Mouse (Mus musculus): ENCODE measurements around the gene B4galnt2. TPM values are rescaled to one million over a fixed set of nuclear protein-coding genes. Genes with fewer than 3 reads are reported as not detected.

The B4galnt2 gene
- polyA plus RNA-seq, 1 experiment from 2014 or later, result 1.4 TPM

GRCm38 (mm10) chr11:95836433-95836832, 78.3 kb downstream of the B4galnt2 start:
- peak overlapping the region; percentile 10; the same call in 1 of the 2 replicates for H3K27ac ChIP-seq
- no peak for ATAC-seq (replicated peaks; ENCODE audit: low FRiP score)
- no peak overlapping the region for H3K4me3 ChIP-seq (replicated peaks)
- 36% methylated on average over 6 of the region's 6 CpGs for WGBS
- H3K27me3 ChIP-seq, result peaks cover 68% of the 10 kb centered on the region
- no peak overlapping the region for H3K9ac ChIP-seq
- peaks cover 64% of the 10 kb centered on the region for H3K4me1 ChIP-seq
- H3K36me3 ChIP-seq, result no peaks in the 10 kb centered on the region
- H3K9me3 ChIP-seq (replicated peaks), result no peaks in the 10 kb centered on the region
- 0 out of 2 replicates have a peak overlapping the region, but pooled peaks have one; percentile 29 for H3K4me2 ChIP-seq

- no peak for ATAC-seq (replicated peaks; ENCODE audit: low FRiP score)
- no peaks in the 10 kb centered on the region for H3K9me3 ChIP-seq (replicated peaks)
- H3K36me3 ChIP-seq, result no peaks in the 10 kb centered on the region
- H3K4me2 ChIP-seq, result 0 out of 2 replicates have a peak overlapping the region, but pooled peaks have one; percentile 1
- peaks cover 70% of the 10 kb centered on the region for H3K4me1 ChIP-seq
- peak overlapping the region; percentile 10; the same call in 1 of the 2 replicates for H3K27ac ChIP-seq
- H3K9ac ChIP-seq, result no peak overlapping the region
- H3K4me3 ChIP-seq (replicated peaks), result no peak overlapping the region
- WGBS, result 32% methylated on average over 6 of the region's 6 CpGs
- peaks cover 70% of the 10 kb centered on the region for H3K27me3 ChIP-seq
These were observed 78.9 kb downstream of the B4galnt2 start for GRCm38 (mm10) chr11:95835832-95836231.

- H3K9me3 ChIP-seq (replicated peaks), result no peaks in the 10 kb centered on the region
- H3K27ac ChIP-seq, result 0 out of 2 replicates have a peak overlapping the region, but pooled peaks have one; percentile 10
- H3K4me2 ChIP-seq, result peak overlapping the region; percentile 42; the same call in 1 of the 2 replicates
- ATAC-seq (replicated peaks; ENCODE audit: low FRiP score), result no peak
- peaks cover 70% of the 10 kb centered on the region for H3K27me3 ChIP-seq
- peaks cover 78% of the 10 kb centered on the region for H3K4me1 ChIP-seq
- H3K9ac ChIP-seq, result no peak overlapping the region
- H3K4me3 ChIP-seq (replicated peaks), result no peak overlapping the region
- no peaks in the 10 kb centered on the region for H3K36me3 ChIP-seq
- WGBS, result 18% methylated on average over 15 of the region's 15 CpGs
These were observed 79.7 kb downstream of the B4galnt2 start for GRCm38 (mm10) chr11:95834742-95835710.

- Histone ChIP-seq H3K4me3 (replicated peaks) (peak overlapping the region; percentile 8; the same call in 1 of the 2 replicates), H3K27me3 (peaks cover 77% of the 10 kb centered on the region), H3K36me3 (no peaks in the 10 kb centered on the region), H3K4me2 (peak overlapping the region; percentile 42), H3K9ac (no peak overlapping the region), H3K9me3 (replicated peaks) (no peaks in the 10 kb centered on the region), H3K4me1 (peaks cover 72% of the 10 kb centered on the region), H3K27ac (no peak overlapping the region)
- ATAC-seq (replicated peaks; ENCODE audit: low FRiP score), result no peak; the same call in 1 of the 2 replicates
- WGBS, result 5% methylated on average over 22 of the region's 22 CpGs
These were observed 80.5 kb downstream of the B4galnt2 start for GRCm38 (mm10) chr11:95834143-95834667.

- H3K4me1 ChIP-seq, result peaks cover 69% of the 10 kb centered on the region
These were observed 81.0 kb downstream of the B4galnt2 start for GRCm38 (mm10) chr11:95833631-95834142.

GRCm38 (mm10) chr11:95833006-95833570, 81.6 kb downstream of the B4galnt2 start:
- H3K9ac ChIP-seq, result no peak overlapping the region
- no peak overlapping the region for H3K4me3 ChIP-seq (replicated peaks)
- no peak overlapping the region for H3K27ac ChIP-seq
- ATAC-seq (replicated peaks; ENCODE audit: low FRiP score), result no peak
- H3K27me3 ChIP-seq, result peaks cover 88% of the 10 kb centered on the region
- no peak overlapping the region for H3K4me2 ChIP-seq
- WGBS, result 28% methylated on average over 8 of the region's 8 CpGs
- H3K36me3 ChIP-seq, result no peaks in the 10 kb centered on the region
- peaks cover 68% of the 10 kb centered on the region for H3K4me1 ChIP-seq
- no peaks in the 10 kb centered on the region for H3K9me3 ChIP-seq (replicated peaks)

More at GRCm38 (mm10) chr11:95833631-95834142, 81.0 kb downstream of the B4galnt2 start:
- no peak for ATAC-seq (replicated peaks; ENCODE audit: low FRiP score)
- no peaks in the 10 kb centered on the region for H3K36me3 ChIP-seq
- 7% methylated on average over 18 of the region's 18 CpGs for WGBS
- H3K27ac ChIP-seq, result no peak overlapping the region
- peaks cover 82% of the 10 kb centered on the region for H3K27me3 ChIP-seq
- H3K9me3 ChIP-seq (replicated peaks), result no peaks in the 10 kb centered on the region
- H3K4me3 ChIP-seq (replicated peaks), result peak overlapping the region; percentile 8; the same call in 1 of the 2 replicates
- H3K9ac ChIP-seq, result no peak overlapping the region
- peak overlapping the region; percentile 42 for H3K4me2 ChIP-seq

- Histone ChIP-seq H3K4me3 (replicated peaks) (no peak overlapping the region), H3K27ac (no peak overlapping the region), H3K36me3 (no peaks in the 10 kb centered on the region), H3K27me3 (peaks cover 94% of the 10 kb centered on the region), H3K9ac (no peak overlapping the region), H3K4me2 (no peak overlapping the region), H3K9me3 (replicated peaks) (no peaks in the 10 kb centered on the region), H3K4me1 (peaks cover 61% of the 10 kb centered on the region)
- 36% methylated on average over 18 of the region's 18 CpGs for WGBS
- ATAC-seq (replicated peaks; ENCODE audit: low FRiP score), result no peak
These were observed 82.3 kb downstream of the B4galnt2 start for GRCm38 (mm10) chr11:95832129-95833005.

GRCm38 (mm10) chr11:95831641-95832040, 83.0 kb downstream of the B4galnt2 start:
- H3K27me3 ChIP-seq, result peaks cover 97% of the 10 kb centered on the region
- no peaks in the 10 kb centered on the region for H3K36me3 ChIP-seq
- ATAC-seq (replicated peaks; ENCODE audit: low FRiP score), result no peak
- H3K4me3 ChIP-seq (replicated peaks), result peak overlapping the region; percentile 33
- H3K27ac ChIP-seq, result no peak overlapping the region
- H3K9me3 ChIP-seq (replicated peaks), result no peaks in the 10 kb centered on the region
- no peak overlapping the region for H3K9ac ChIP-seq
- H3K4me1 ChIP-seq, result peaks cover 54% of the 10 kb centered on the region
- WGBS, result 5% methylated on average over 14 of the region's 15 CpGs
- peak overlapping the region; percentile 54 for H3K4me2 ChIP-seq

- Histone ChIP-seq H3K4me1 (peaks cover 50% of the 10 kb centered on the region), H3K9ac (0 out of 2 replicates have a peak overlapping the region, but pooled peaks have one; percentile 21), H3K4me2 (peak overlapping the region; percentile 54), H3K9me3 (replicated peaks) (no peaks in the 10 kb centered on the region), H3K4me3 (replicated peaks) (peak overlapping the region; percentile 33), H3K27me3 (peaks cover 98% of the 10 kb centered on the region), H3K27ac (no peak overlapping the region), H3K36me3 (no peaks in the 10 kb centered on the region)
- no peak for ATAC-seq (replicated peaks; ENCODE audit: low FRiP score)
- 2% methylated on average over 10 of the region's 10 CpGs for WGBS
These were observed 83.4 kb downstream of the B4galnt2 start for GRCm38 (mm10) chr11:95831276-95831619.

- Histone ChIP-seq H3K27ac (no peak overlapping the region), H3K4me2 (peak overlapping the region; percentile 54), H3K4me3 (replicated peaks) (peak overlapping the region; percentile 33), H3K9me3 (replicated peaks) (no peaks in the 10 kb centered on the region), H3K4me1 (peaks cover 44% of the 10 kb centered on the region), H3K36me3 (no peaks in the 10 kb centered on the region), H3K9ac (0 out of 2 replicates have a peak overlapping the region, but pooled peaks have one; percentile 21), H3K27me3 (peaks cover 95% of the 10 kb centered on the region)
- ATAC-seq (replicated peaks; ENCODE audit: low FRiP score), result no peak
- 2% methylated on average over 80 of the region's 80 CpGs for WGBS
These were observed 84.0 kb downstream of the B4galnt2 start for GRCm38 (mm10) chr11:95830411-95831275.
